Mouse (Mus musculus): ENCODE measurements around the gene Mybpc2. TPM values are rescaled to one million over a fixed set of nuclear protein-coding genes. Genes with fewer than 3 reads are reported as not detected.

The Mybpc2 gene
- polyA plus RNA-seq, 1 experiment from 2014 or later = 0.05 TPM

GRCm38 (mm10) chr7:44531207-44531606, 6.8 kb upstream of the Mybpc2 start:
- DNase-seq (ENCODE audit: low spot score) = no peak
- no peak overlapping the region for H3K9ac ChIP-seq
- 46% methylated on average over 5 of the region's 5 CpGs for WGBS
- H3K4me1 ChIP-seq (replicated peaks; ENCODE audit: control insufficient read depth, insufficient read depth, low read length) = no peaks in the 10 kb centered on the region
- no peak overlapping the region for H3K27ac ChIP-seq
- H3K27me3 ChIP-seq (ENCODE audit: control insufficient read depth, insufficient read depth, low read length) = peaks cover 10% of the 10 kb centered on the region
- no peaks in the 10 kb centered on the region for H3K36me3 ChIP-seq (replicated peaks; ENCODE audit: control insufficient read depth, insufficient read depth)
- no peak overlapping the region for H3K4me2 ChIP-seq (replicated peaks)
- ATAC-seq (ENCODE audit: low FRiP score) = no peak
- H3K9me3 ChIP-seq (ENCODE audit: control insufficient read depth, low read length) = no peaks in the 10 kb centered on the region
- no peak overlapping the region for H3K4me3 ChIP-seq (replicated peaks; ENCODE audit: low read length)

GRCm38 (mm10) chr7:44530507-44530906, 6.1 kb upstream of the Mybpc2 start:
- WGBS = 77% methylated on average over 3 of the region's 3 CpGs

GRCm38 (mm10) chr7:44529518-44529917, 5.1 kb upstream of the Mybpc2 start:
- ATAC-seq (ENCODE audit: low FRiP score) = no peak

More at GRCm38 (mm10) chr7:44530507-44530906, 6.1 kb upstream of the Mybpc2 start:
- Histone ChIP-seq H3K27ac (no peak overlapping the region), H3K9me3 (ENCODE audit: control insufficient read depth, low read length) (no peaks in the 10 kb centered on the region), H3K4me2 (replicated peaks) (no peak overlapping the region), H3K4me1 (replicated peaks; ENCODE audit: control insufficient read depth, insufficient read depth, low read length) (no peaks in the 10 kb centered on the region), H3K36me3 (replicated peaks; ENCODE audit: control insufficient read depth, insufficient read depth) (no peaks in the 10 kb centered on the region), H3K27me3 (ENCODE audit: control insufficient read depth, insufficient read depth, low read length) (peaks cover 10% of the 10 kb centered on the region), H3K4me3 (replicated peaks; ENCODE audit: low read length) (no peak overlapping the region), H3K9ac (no peak overlapping the region)
- DNase-seq (ENCODE audit: low spot score) (no peak), ATAC-seq (ENCODE audit: low FRiP score) (no peak)

GRCm38 (mm10) chr7:44527483-44528398, 3.3 kb upstream of the Mybpc2 start:
- DNase-seq (ENCODE audit: low spot score) = peak; percentile 78
- 7% methylated on average over 40 of the region's 40 CpGs for WGBS
- no peaks in the 10 kb centered on the region for H3K9me3 ChIP-seq (ENCODE audit: control insufficient read depth, low read length)
- peaks cover 24% of the 10 kb centered on the region for H3K27me3 ChIP-seq (ENCODE audit: control insufficient read depth, insufficient read depth, low read length)
- H3K4me3 ChIP-seq (replicated peaks; ENCODE audit: low read length) = peak overlapping the region; percentile 24
- no peaks in the 10 kb centered on the region for H3K4me1 ChIP-seq (replicated peaks; ENCODE audit: control insufficient read depth, insufficient read depth, low read length)
- H3K27ac ChIP-seq = no peak overlapping the region
- ATAC-seq (ENCODE audit: low FRiP score) = 0 out of 2 replicates have a peak, but pooled peaks have one; percentile 34
- H3K36me3 ChIP-seq (replicated peaks; ENCODE audit: control insufficient read depth, insufficient read depth) = no peaks in the 10 kb centered on the region
- H3K4me2 ChIP-seq (replicated peaks) = peak overlapping the region; percentile 50
- peak overlapping the region; percentile 37; the same call in 1 of the 2 replicates for H3K9ac ChIP-seq

More at GRCm38 (mm10) chr7:44529518-44529917, 5.1 kb upstream of the Mybpc2 start:
- Histone ChIP-seq H3K36me3 (replicated peaks; ENCODE audit: control insufficient read depth, insufficient read depth) (no peaks in the 10 kb centered on the region), H3K27ac (no peak overlapping the region), H3K4me3 (replicated peaks; ENCODE audit: low read length) (no peak overlapping the region), H3K4me2 (replicated peaks) (no peak overlapping the region), H3K27me3 (ENCODE audit: control insufficient read depth, insufficient read depth, low read length) (peaks cover 10% of the 10 kb centered on the region), H3K4me1 (replicated peaks; ENCODE audit: control insufficient read depth, insufficient read depth, low read length) (no peaks in the 10 kb centered on the region), H3K9ac (no peak overlapping the region), H3K9me3 (ENCODE audit: control insufficient read depth, low read length) (no peaks in the 10 kb centered on the region)
- no peak for DNase-seq (ENCODE audit: low spot score)
- WGBS = 66% methylated on average over 5 of the region's 5 CpGs

GRCm38 (mm10) chr7:44526414-44527154, 2.1 kb upstream of the Mybpc2 start:
- ATAC-seq (ENCODE audit: low FRiP score) (no peak), DNase-seq (ENCODE audit: low spot score) (no peak)
- Histone ChIP-seq H3K27ac (no peak overlapping the region), H3K27me3 (ENCODE audit: control insufficient read depth, insufficient read depth, low read length) (peaks cover 32% of the 10 kb centered on the region), H3K36me3 (replicated peaks; ENCODE audit: control insufficient read depth, insufficient read depth) (no peaks in the 10 kb centered on the region), H3K9me3 (ENCODE audit: control insufficient read depth, low read length) (no peaks in the 10 kb centered on the region), H3K9ac (no peak overlapping the region), H3K4me1 (replicated peaks; ENCODE audit: control insufficient read depth, insufficient read depth, low read length) (no peaks in the 10 kb centered on the region), H3K4me2 (replicated peaks) (no peak overlapping the region), H3K4me3 (replicated peaks; ENCODE audit: low read length) (no peak overlapping the region)
- 90% methylated on average over 14 of the region's 14 CpGs for WGBS

- no peaks in the 10 kb centered on the region for H3K9me3 ChIP-seq (ENCODE audit: control insufficient read depth, low read length)
- H3K27ac ChIP-seq = no peak overlapping the region
- WGBS = 11% methylated on average over 22 of the region's 22 CpGs
- H3K4me3 ChIP-seq (replicated peaks; ENCODE audit: low read length) = no peak overlapping the region
- H3K36me3 ChIP-seq (replicated peaks; ENCODE audit: control insufficient read depth, insufficient read depth) = no peaks in the 10 kb centered on the region
- H3K27me3 ChIP-seq (ENCODE audit: control insufficient read depth, insufficient read depth, low read length) = peaks cover 35% of the 10 kb centered on the region
- peak; percentile 34 for DNase-seq (ENCODE audit: low spot score)
- no peak for ATAC-seq (ENCODE audit: low FRiP score)
- H3K4me1 ChIP-seq (replicated peaks; ENCODE audit: control insufficient read depth, insufficient read depth, low read length) = no peaks in the 10 kb centered on the region
- H3K9ac ChIP-seq = no peak overlapping the region
- peak overlapping the region; percentile 26; the same call in 1 of the 2 replicates for H3K4me2 ChIP-seq (replicated peaks)
Observed at GRCm38 (mm10) chr7:44525126-44525832, 823 bp upstream of the Mybpc2 start.

- no peak for ATAC-seq (ENCODE audit: low FRiP score)
- H3K36me3 ChIP-seq (replicated peaks; ENCODE audit: control insufficient read depth, insufficient read depth) = no peaks in the 10 kb centered on the region
- H3K27ac ChIP-seq = no peak overlapping the region
- H3K27me3 ChIP-seq (ENCODE audit: control insufficient read depth, insufficient read depth, low read length) = peaks cover 25% of the 10 kb centered on the region
- H3K4me1 ChIP-seq (replicated peaks; ENCODE audit: control insufficient read depth, insufficient read depth, low read length) = no peaks in the 10 kb centered on the region
- no peak overlapping the region for H3K4me3 ChIP-seq (replicated peaks; ENCODE audit: low read length)
- no peak overlapping the region for H3K4me2 ChIP-seq (replicated peaks)
- H3K9ac ChIP-seq = no peak overlapping the region
- 82% methylated on average over 2 of the region's 2 CpGs for WGBS
- no peaks in the 10 kb centered on the region for H3K9me3 ChIP-seq (ENCODE audit: control insufficient read depth, low read length)
- DNase-seq (ENCODE audit: low spot score) = no peak
Observed at GRCm38 (mm10) chr7:44523056-44523455, 1.4 kb downstream of the Mybpc2 start.

GRCm38 (mm10) chr7:44521710-44522109, 2.7 kb downstream of the Mybpc2 start:
- peak overlapping the region; percentile 34; the same call in 1 of the 2 replicates for H3K4me2 ChIP-seq (replicated peaks)
- H3K27me3 ChIP-seq (ENCODE audit: control insufficient read depth, insufficient read depth, low read length) = peaks cover 25% of the 10 kb centered on the region
- H3K4me3 ChIP-seq (replicated peaks; ENCODE audit: low read length) = no peak overlapping the region
- peak; percentile 38; the same call in 1 of the 2 replicates for ATAC-seq (ENCODE audit: low FRiP score)
- no peak overlapping the region for H3K27ac ChIP-seq
- no peaks in the 10 kb centered on the region for H3K36me3 ChIP-seq (replicated peaks; ENCODE audit: control insufficient read depth, insufficient read depth)
- DNase-seq (ENCODE audit: low spot score) = peak; percentile 71
- H3K4me1 ChIP-seq (replicated peaks; ENCODE audit: control insufficient read depth, insufficient read depth, low read length) = no peaks in the 10 kb centered on the region
- H3K9ac ChIP-seq = no peak overlapping the region
- WGBS = 2% methylated on average over 20 of the region's 20 CpGs
- H3K9me3 ChIP-seq (ENCODE audit: control insufficient read depth, low read length) = no peaks in the 10 kb centered on the region

- Histone ChIP-seq H3K4me1 (replicated peaks; ENCODE audit: control insufficient read depth, insufficient read depth, low read length) (no peaks in the 10 kb centered on the region), H3K27me3 (ENCODE audit: control insufficient read depth, insufficient read depth, low read length) (peaks cover 25% of the 10 kb centered on the region), H3K9ac (no peak overlapping the region), H3K36me3 (replicated peaks; ENCODE audit: control insufficient read depth, insufficient read depth) (no peaks in the 10 kb centered on the region), H3K4me2 (replicated peaks) (no peak overlapping the region), H3K27ac (no peak overlapping the region), H3K4me3 (replicated peaks; ENCODE audit: low read length) (no peak overlapping the region), H3K9me3 (ENCODE audit: control insufficient read depth, low read length) (no peaks in the 10 kb centered on the region)
- WGBS = 66% methylated on average over 3 of the region's 3 CpGs
- DNase-seq (ENCODE audit: low spot score) (no peak), ATAC-seq (ENCODE audit: low FRiP score) (no peak)
Observed at GRCm38 (mm10) chr7:44520990-44521389, 3.5 kb downstream of the Mybpc2 start.

All from hindbrain, embryonic 14.5 days (tissue).